ENCODE assay signal across 26 mouse cellular contexts in genomic region chr12:30908658-30909057, GRCm38 (mm10). TPM values are rescaled to one million over a fixed set of nuclear protein-coding genes. Genes with fewer than 3 reads are reported as not detected.
A peak's percentile ranks its signal among the peaks of the same experiment; 100 is the strongest.
DNase-seq lines count a peak whose midpoint lies in the region; ATAC-seq and TF ChIP-seq lines count a peak whose summit lies in the region.
"Had no signal": no experiment of that assay in that cellular context is flagged by ENCODE, and none has a peak within 500 bp of the region (broad histone marks: within the 10 kb centered on the region; RNA-seq: fewer than 3 reads in every experiment).

No protein-coding gene starts in this region.

- H3K27me3 ChIP-seq in heart, embryonic 11.5 days (ENCODE audit: control insufficient read depth, insufficient read depth, low read length), result no peaks in the 10 kb centered on the region
- no peaks in the 10 kb centered on the region for H3K27me3 ChIP-seq in MEL (ENCODE audit: control insufficient read depth in 1 of 2, insufficient read depth in 2 of 2, low read length in 2 of 2)
- no peaks in the 10 kb centered on the region for H3K27me3 ChIP-seq in liver, embryonic 16.5 days (ENCODE audit: control insufficient read depth, insufficient read depth, low read depth, low read length)
- H3K27me3 ChIP-seq: forebrain, embryonic 13.5 days; hindbrain, embryonic 13.5 days; kidney, embryonic 15.5 days; limb, embryonic 12.5 days; lung, embryonic 15.5 days; Patski had no signal

- no peaks in the 10 kb centered on the region for H3K9me3 ChIP-seq in heart, embryonic 11.5 days (replicated peaks; ENCODE audit: control insufficient read depth, low read length)
- H3K9me3 ChIP-seq in MEL (replicated peaks; ENCODE audit: insufficient read depth, low read length), result no peaks in the 10 kb centered on the region
- no peaks in the 10 kb centered on the region for H3K9me3 ChIP-seq in liver, embryonic 16.5 days (replicated peaks; ENCODE audit: control insufficient read depth, low read length)
- H3K9me3 ChIP-seq: forebrain, embryonic 13.5 days; hindbrain, embryonic 13.5 days; kidney, embryonic 15.5 days; limb, embryonic 12.5 days; lung, embryonic 15.5 days had no signal

- WGBS in heart, embryonic 11.5 days (ENCODE audit: insufficient replicate concordance), result 84% methylated on average over 1 of the region's 1 CpGs
- WGBS in liver, embryonic 16.5 days (ENCODE audit: insufficient replicate concordance), result 15% methylated on average over 1 of the region's 1 CpGs

- H3K4me3 ChIP-seq in heart, embryonic 11.5 days (ENCODE audit: low read depth, low read length), result no peak overlapping the region
- H3K4me3 ChIP-seq in MEL (ENCODE audit: control insufficient read depth in 1 of 2, insufficient read depth in 1 of 2, low read depth in 2 of 2, low read length in 2 of 2), result no peak overlapping the region
- H3K4me3 ChIP-seq in liver, embryonic 16.5 days (ENCODE audit: low read depth, low read length), result peak overlapping the region; percentile 80
- H3K4me3 ChIP-seq: forebrain, embryonic 13.5 days; heart, adult 2 months; hindbrain, embryonic 13.5 days; kidney, embryonic 15.5 days; limb, embryonic 12.5 days; lung, embryonic 15.5 days had no signal

- H3K79me2 ChIP-seq in MEL (ENCODE audit: control insufficient read depth, insufficient read depth, low read length, poor library complexity), result peaks cover 19% of the 10 kb centered on the region

- no peak for TF ChIP-seq CTCF in MEL (IDR thresholded peaks at IDR 0.05 in 2 of 3, conservative IDR thresholded peaks at IDR 0.05 in 1 of 3; ENCODE audit: control insufficient read depth in 1 of 3, insufficient read depth in 1 of 3, low read depth in 2 of 3, low read length in 3 of 3, poor library complexity in 1 of 3, severe bottlenecking in 1 of 3)

- ATAC-seq in heart, embryonic 11.5 days (replicated peaks; ENCODE audit: insufficient number of reproducible peaks, low FRiP score, low TSS enrichment), result peak; percentile 47; the same call in 1 of the 2 replicates
- ATAC-seq in erythroid progenitor cell, adult 5-6 weeks (replicated peaks; ENCODE audit: low FRiP score, poor library complexity, severe bottlenecking), result peak; percentile 72
- ATAC-seq in liver, embryonic 16.5 days (ENCODE audit: low read depth), result peak; percentile 80
- ATAC-seq: forebrain, embryonic 13.5 days; Patski had no signal

- TF ChIP-seq EP300 in MEL (IDR thresholded peaks at IDR 0.05; ENCODE audit: low read depth in 1 of 2, low read length in 2 of 2), result no peak

- H3K4me1 ChIP-seq in heart, embryonic 11.5 days (ENCODE audit: control insufficient read depth, insufficient read depth, low read length), result peaks cover 9% of the 10 kb centered on the region; the same call in 1 of the 2 replicates
- peaks cover 0 to 13% of the 10 kb centered on the region in 2 experiments; a peak in 3 of 4 replicates for H3K4me1 ChIP-seq in MEL (ENCODE audit: control insufficient read depth in 1 of 2, insufficient read depth in 2 of 2, low read length in 2 of 2)
- H3K4me1 ChIP-seq in liver, embryonic 16.5 days (ENCODE audit: control insufficient read depth, low read depth, low read length), result peaks cover 41% of the 10 kb centered on the region

- H3K27ac ChIP-seq in heart, embryonic 11.5 days (ENCODE audit: low read depth, low read length), result peak overlapping the region; percentile 70
- no peak overlapping the region for H3K27ac ChIP-seq in MEL (ENCODE audit: control insufficient read depth, low read depth, low read length)
- H3K27ac ChIP-seq in liver, embryonic 16.5 days (ENCODE audit: low read length), result peak overlapping the region; percentile 99
- H3K27ac ChIP-seq: forebrain, embryonic 13.5 days; heart, adult 2 months; hindbrain, embryonic 13.5 days; kidney, embryonic 15.5 days; limb, embryonic 12.5 days; lung, embryonic 15.5 days had no signal

- no peak for TF ChIP-seq RAD21 in MEL (IDR thresholded peaks at IDR 0.05; ENCODE audit: low read depth, low read length)

- H3K36me3 ChIP-seq in heart, embryonic 11.5 days (ENCODE audit: control insufficient read depth, insufficient read depth, low read length), result peaks cover 2% of the 10 kb centered on the region; the same call in 1 of the 2 replicates
- H3K36me3 ChIP-seq in MEL (ENCODE audit: control insufficient read depth in 1 of 2, insufficient read depth in 2 of 2, low read length in 2 of 2), result peaks cover 3 to 17% of the 10 kb centered on the region in 2 experiments
- H3K36me3 ChIP-seq in liver, embryonic 16.5 days (ENCODE audit: control insufficient read depth, insufficient read depth), result peaks cover 14% of the 10 kb centered on the region

- no peak for DNase-seq in heart, postnatal 36 days
- peak; percentile 8 for DNase-seq in MEL (ENCODE audit: low read depth, low spot score)
- DNase-seq in gastrocnemius, postnatal 25 days, result no peak
- DNase-seq in thymus, postnatal 14 days, result no peak
- no peak for DNase-seq in left cerebral cortex, postnatal 25 days (ENCODE audit: low spot score in 2 of 2)
- DNase-seq: adrenal gland, adult 8-10 months; cerebellum, adult 2 months; cerebellum, postnatal 36 days; gastrocnemius, postnatal 10 days; heart, adult 2 months; lung, postnatal 4 days; retina, postnatal 1 day; thymus, postnatal 25 days had no signal

- no peak for TF ChIP-seq POLR2A in MEL (IDR thresholded peaks at IDR 0.05; ENCODE audit: control insufficient read depth in 1 of 2, insufficient read depth in 1 of 2, low read depth in 1 of 2, low read length in 2 of 2, poor library complexity in 1 of 2)

- intact Hi-C loops in heart, postnatal 36 days (cut with DNase I), result no loop called here
- intact Hi-C loops in left cerebral cortex, postnatal 25 days (cut with DNase I), result no loop called here

- H3K4me2 ChIP-seq in heart, embryonic 11.5 days, result peak overlapping the region; percentile 87; the same call in 1 of the 2 replicates
- H3K4me2 ChIP-seq in liver, embryonic 16.5 days (ENCODE audit: low read depth, low read length), result peak overlapping the region; percentile 85
- H3K4me2 ChIP-seq: forebrain, embryonic 13.5 days; hindbrain, embryonic 13.5 days; kidney, embryonic 15.5 days; limb, embryonic 12.5 days; lung, embryonic 15.5 days; midbrain, embryonic 11.5 days had no signal

- H3K9ac ChIP-seq in heart, embryonic 11.5 days (ENCODE audit: low read depth, low read length), result no peak overlapping the region
- H3K9ac ChIP-seq in MEL (ENCODE audit: control insufficient read depth, low read depth, low read length, poor library complexity, severe bottlenecking), result no peak overlapping the region
- peak overlapping the region; percentile 87 for H3K9ac ChIP-seq in liver, embryonic 16.5 days (ENCODE audit: low read depth, low read length)
- H3K9ac ChIP-seq: forebrain, embryonic 13.5 days; hindbrain, embryonic 13.5 days; kidney, embryonic 15.5 days; limb, embryonic 12.5 days; lung, embryonic 15.5 days had no signal

TF ChIP-seq in MEL, 35 proteins besides CTCF, POLR2A, EP300 and RAD21:
- TF ChIP-seq ELF1 (IDR thresholded peaks at IDR 0.05; ENCODE audit: low read depth, low read length) (no peak), USF2 (IDR thresholded peaks at IDR 0.05; ENCODE audit: borderline replicate concordance in 1 of 2, insufficient read depth in 1 of 2, low read depth in 1 of 2, low read length in 2 of 2) (no peak), NRF1 (IDR thresholded peaks at IDR 0.05; ENCODE audit: insufficient read depth, low read depth, low read length, poor library complexity, severe bottlenecking) (no peak), MYB (IDR thresholded peaks at IDR 0.05; ENCODE audit: low read depth, low read length) (no peak)
TF ChIP-seq in MEL: peak in this region for 0.

RNA-seq across cellular contexts. Expression of gene Acp1, which starts 2.7 kb away (rescaled TPM):
- 135 and 149 TPM in 2 replicates for polyA plus RNA-seq in heart, embryonic 11.5 days (2014; fragmentation: Nextera tagmentation; extraction: Ambion mirVana)
- total RNA-seq in heart, postnatal 36 days (2021), result 10 to 100 TPM; 28.7 to 30.6 TPM
- total RNA-seq in MEL (2012; rRNA removed), result 59.2 and 60.7 TPM in 2 replicates
- 10 to 100 TPM in 1 of 2 experiments, not detected in 1; 93.9 TPM for polyA plus RNA-seq in MEL (2012; ENCODE audit: insufficient read depth in 1 of 2, insufficient read length in 2 of 2, low read depth in 1 of 2, low replicate concordance in 2 of 2, missing spikeins in 1 of 2)
- 192 and 213 TPM in 2 replicates for total RNA-seq in erythroid progenitor cell, adult 5-6 weeks (2015; ENCODE audit: low replicate concordance)
- 238 and 251 TPM in 2 replicates for total RNA-seq in erythroid progenitor cell, adult 5-6 weeks (2017; ENCODE audit: low replicate concordance)
- polyA plus RNA-seq in liver, embryonic 16.5 days (2015; fragmentation: Nextera tagmentation; extraction: Ambion mirVana), result 235 and 271 TPM in 2 replicates
- total RNA-seq in gastrocnemius, postnatal 25 days (2021), result 10 to 100 TPM; 32.1 to 33.6 TPM
- total RNA-seq in left cerebral cortex, postnatal 25 days (2021), result 10 to 100 TPM; 51.6 to 54.2 TPM

RNA-seq across cellular contexts. Expression of gene Sh3yl1, which starts 2.8 kb away (rescaled TPM):
- polyA plus RNA-seq in heart, embryonic 11.5 days (2014; fragmentation: Nextera tagmentation; extraction: Ambion mirVana), result 11.7 and 13.0 TPM in 2 replicates
- 1 to 10 TPM; 1.8 to 2.3 TPM for total RNA-seq in heart, postnatal 36 days (2021)
- 3.2 and 3.3 TPM in 2 replicates for total RNA-seq in MEL (2012; rRNA removed)
- 1 to 10 TPM in 1 of 2 experiments, not detected in 1; 5.2 TPM for polyA plus RNA-seq in MEL (2012; ENCODE audit: insufficient read depth in 1 of 2, insufficient read length in 2 of 2, low read depth in 1 of 2, low replicate concordance in 2 of 2, missing spikeins in 1 of 2)
- total RNA-seq in erythroid progenitor cell, adult 5-6 weeks (2015; ENCODE audit: low replicate concordance), result 54.8 and 63.7 TPM in 2 replicates
- total RNA-seq in erythroid progenitor cell, adult 5-6 weeks (2017; ENCODE audit: low replicate concordance), result 32.6 and 39.3 TPM in 2 replicates
- polyA plus RNA-seq in liver, embryonic 16.5 days (2015; fragmentation: Nextera tagmentation; extraction: Ambion mirVana), result 39.7 and 41.2 TPM in 2 replicates
- 1 to 10 TPM in 1 of 2 experiments, under 1 TPM in 1; 0.83 to 1.1 TPM for total RNA-seq in gastrocnemius, postnatal 25 days (2021)
- total RNA-seq in left cerebral cortex, postnatal 25 days (2021), result 10 to 100 TPM; 11.2 to 12.3 TPM

RNA-seq across cellular contexts. Expression of gene Alkal2, which starts 24.5 kb away (rescaled TPM):
- 0.26 TPM in 1 of 2 replicates, not detected in the other for polyA plus RNA-seq in heart, embryonic 11.5 days (2014; fragmentation: Nextera tagmentation; extraction: Ambion mirVana)
- under 1 TPM; 0.44 to 0.98 TPM for total RNA-seq in heart, postnatal 36 days (2021)
- not detected in 2 replicates for total RNA-seq in MEL (2012; rRNA removed)
- under 1 TPM in 1 of 2 experiments, not detected in 1; 0.04 TPM for polyA plus RNA-seq in MEL (2012; ENCODE audit: insufficient read depth in 1 of 2, insufficient read length in 2 of 2, low read depth in 1 of 2, low replicate concordance in 2 of 2, missing spikeins in 1 of 2)
- not detected in 2 replicates for total RNA-seq in erythroid progenitor cell, adult 5-6 weeks (2015; ENCODE audit: low replicate concordance)
- not detected in 2 replicates for total RNA-seq in erythroid progenitor cell, adult 5-6 weeks (2017; ENCODE audit: low replicate concordance)
- polyA plus RNA-seq in liver, embryonic 16.5 days (2015; fragmentation: Nextera tagmentation; extraction: Ambion mirVana), result not detected in 2 replicates
- under 1 TPM; 0.46 to 0.95 TPM for total RNA-seq in gastrocnemius, postnatal 25 days (2021)
- 1 to 10 TPM; 3.0 to 3.2 TPM for total RNA-seq in left cerebral cortex, postnatal 25 days (2021)
- polyA plus RNA-seq: heart, postnatal 0 days; hindbrain, embryonic 13.5 days; large intestine, adult 2 months; neural tube, embryonic 11.5 days; Patski had no signal
